Mouse (Mus musculus) hindbrain, embryonic 10.5 days (tissue): Measurements from ENCODE around the gene Tns3. TPM values are rescaled to one million over a fixed set of nuclear protein-coding genes. Genes with fewer than 3 reads are reported as not detected.

Source experiments
- DNase-seq: peaks from one replicate; pipeline ENCODE4 v3.0.0-alpha.2; 2017; ENCODE audit warnings: low spot score
- H3K27ac ChIP-seq: fragments of 300-500 bp; sonication (generic); 2 replicates; pipeline ENCODE4 v1.5.1; 2016; ENCODE audit warnings: mild to moderate bottlenecking, moderate library complexity
- H3K27me3 ChIP-seq: fragments of 300-500 bp; sonication (generic); 2 replicates; pipeline ENCODE4 v1.6.1; 2016; ENCODE audit warnings: mild to moderate bottlenecking; ENCODE audit not compliant: poor library complexity, insufficient read depth, severe bottlenecking
- H3K36me3 ChIP-seq: fragments of 300-500 bp; sonication (generic); 2 replicates; pipeline ENCODE4 v1.6.1; 2016; ENCODE audit warnings: mild to moderate bottlenecking, moderate library complexity
- H3K4me1 ChIP-seq: fragments of 300-500 bp; sonication (generic); replicated peaks from 2 replicates; pipeline ENCODE4 v1.6.1; 2016; ENCODE audit warnings: mild to moderate bottlenecking
- H3K4me3 ChIP-seq: fragments of 300-500 bp; sonication (generic); 2 replicates; pipeline ENCODE4 v1.5.1; 2016; ENCODE audit warnings: mild to moderate bottlenecking, moderate library complexity
- H3K9me3 ChIP-seq: fragments of 300-500 bp; sonication (generic); 2 replicates; pipeline ENCODE4 v1.6.1; 2016; ENCODE audit warnings: mild to moderate bottlenecking, moderate library complexity
- WGBS: fragments of 180-500 bp; shearing (Covaris S2); methylation state at CpG from one replicate; pipeline ENCODE4 v1.1.7; 2016; 5-methylcytosine and 5-hydroxymethylcytosine counted together
- polyA plus RNA-seq: library from polyadenylated mRNA; unstranded; fragments of >200 nt; fragmentation: Nextera tagmentation; extraction: Ambion mirVana; gene quantifications from 2 replicates; pipeline ENCODE4 v1.2.1, GENCODE M21; 2016

Tns3 gene
- polyA plus RNA-seq, 1 experiment from 2014 or later, result 9.7 TPM

DNA sequence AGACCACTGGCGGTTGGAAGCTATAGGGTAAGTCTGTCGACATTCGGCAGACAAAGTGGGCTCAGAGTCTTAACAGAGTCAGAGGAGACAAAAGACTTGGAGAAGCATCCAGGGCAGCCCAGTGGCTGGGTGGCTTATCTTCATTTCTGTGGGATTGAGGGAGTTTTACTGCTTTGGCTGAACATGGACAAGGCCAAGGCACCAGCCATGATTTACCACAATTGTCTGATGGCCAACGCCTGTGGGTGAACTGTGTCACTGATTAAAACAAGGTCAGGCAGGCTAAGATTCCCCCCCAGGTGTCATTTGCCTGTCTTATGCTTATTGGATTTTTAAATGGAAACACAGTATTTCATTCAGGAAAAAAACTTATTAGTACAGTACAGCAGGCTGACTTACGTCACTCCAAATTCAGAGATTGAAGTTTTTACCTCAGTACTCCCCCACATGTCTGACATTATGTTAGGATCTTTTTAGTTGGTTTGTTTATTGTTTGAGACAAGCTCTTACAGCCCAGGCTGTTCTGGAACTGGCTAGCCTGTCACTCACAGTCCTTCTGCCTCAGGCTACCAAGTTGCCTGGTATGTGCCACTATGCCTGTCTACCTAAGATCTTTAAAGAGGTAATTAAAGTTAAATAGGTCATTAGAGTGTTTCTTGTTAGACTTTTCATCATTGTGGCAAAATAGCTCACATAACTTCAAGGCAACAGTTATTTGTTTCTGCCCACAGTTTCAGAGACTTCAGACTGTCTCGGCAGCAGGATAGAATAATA, 11.6 kb upstream of the Tns3 start:
- WGBS, result 85% methylated on average over 6 of the region's 6 CpGs
- Histone ChIP-seq H3K36me3 (no peaks in the 10 kb centered on the region), H3K4me1 (no peaks in the 10 kb centered on the region), H3K9me3 (no peaks in the 10 kb centered on the region), H3K4me3 (no peak overlapping the region), H3K27ac (no peak overlapping the region), H3K27me3 (no peaks in the 10 kb centered on the region)
- DNase-seq, result no peak

DNA sequence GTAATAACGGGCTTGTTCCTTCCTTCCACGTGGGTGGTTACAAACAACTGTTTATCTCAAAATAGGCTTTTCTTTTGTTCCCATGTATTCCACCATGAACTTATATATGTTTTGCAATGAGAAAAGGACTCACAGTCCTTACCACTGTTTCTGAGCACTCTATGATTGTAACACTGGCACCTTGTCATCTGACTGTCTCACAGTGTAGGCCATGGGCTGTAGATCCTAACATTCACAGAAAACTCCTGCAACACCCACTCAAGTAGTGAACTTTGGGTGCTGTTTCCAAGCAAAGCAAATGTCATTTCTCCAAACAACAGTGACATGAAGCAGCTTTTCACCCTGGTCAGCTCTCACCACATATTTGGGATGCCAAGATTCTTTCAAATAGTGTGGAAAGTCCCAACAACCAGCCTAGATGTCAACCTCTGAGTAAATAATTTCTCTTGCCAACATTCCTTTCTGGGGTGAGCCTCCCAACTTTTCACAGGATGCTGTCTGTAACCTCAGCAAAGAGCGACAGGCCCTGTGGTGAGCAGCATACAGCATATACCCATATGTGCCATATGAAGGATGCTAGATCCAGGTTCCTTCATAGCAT, 10.3 kb upstream of the Tns3 start:
- Histone ChIP-seq H3K4me3 (no peak overlapping the region), H3K9me3 (no peaks in the 10 kb centered on the region), H3K27me3 (no peaks in the 10 kb centered on the region), H3K27ac (no peak overlapping the region), H3K4me1 (no peaks in the 10 kb centered on the region), H3K36me3 (no peaks in the 10 kb centered on the region)
- 87% methylated on average over 3 of the region's 3 CpGs for WGBS
- no peak for DNase-seq

GRCm38 (mm10) chr11:8671698-8672097, 7.4 kb upstream of the Tns3 start:
- no peak for DNase-seq
- Histone ChIP-seq H3K36me3 (no peaks in the 10 kb centered on the region), H3K4me3 (no peak overlapping the region), H3K4me1 (no peaks in the 10 kb centered on the region), H3K27ac (no peak overlapping the region), H3K9me3 (no peaks in the 10 kb centered on the region), H3K27me3 (no peaks in the 10 kb centered on the region)
- WGBS, result 81% methylated on average over 4 of the region's 4 CpGs

DNA sequence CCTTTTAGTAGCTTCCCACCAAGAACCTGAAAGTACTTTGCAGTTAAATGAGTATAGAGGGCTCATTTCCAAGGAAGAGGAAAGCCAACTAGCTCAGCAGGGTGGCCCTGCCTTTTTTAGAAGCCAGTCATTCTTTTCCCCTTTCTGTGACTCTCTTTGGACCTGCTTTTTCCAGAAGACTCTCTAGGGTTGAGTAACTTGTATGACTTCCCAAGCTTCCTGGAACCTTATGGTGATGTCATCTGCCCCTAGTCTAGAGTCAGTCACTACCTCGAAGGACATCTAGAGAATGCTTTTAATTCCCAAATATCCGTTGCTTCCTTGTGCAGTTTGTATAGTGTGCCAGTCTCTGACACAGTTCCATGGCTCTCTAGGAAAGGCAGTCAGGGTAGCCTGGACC, 4.8 kb upstream of the Tns3 start:
- DNase-seq, result no peak
- Histone ChIP-seq H3K4me1 (peaks cover 6% of the 10 kb centered on the region), H3K27ac (no peak overlapping the region), H3K36me3 (no peaks in the 10 kb centered on the region), H3K27me3 (peaks cover 17% of the 10 kb centered on the region), H3K4me3 (no peak overlapping the region), H3K9me3 (no peaks in the 10 kb centered on the region)
- whole genome bisulfite sequencing, result 92% methylated on average over 2 of the region's 2 CpGs

DNA sequence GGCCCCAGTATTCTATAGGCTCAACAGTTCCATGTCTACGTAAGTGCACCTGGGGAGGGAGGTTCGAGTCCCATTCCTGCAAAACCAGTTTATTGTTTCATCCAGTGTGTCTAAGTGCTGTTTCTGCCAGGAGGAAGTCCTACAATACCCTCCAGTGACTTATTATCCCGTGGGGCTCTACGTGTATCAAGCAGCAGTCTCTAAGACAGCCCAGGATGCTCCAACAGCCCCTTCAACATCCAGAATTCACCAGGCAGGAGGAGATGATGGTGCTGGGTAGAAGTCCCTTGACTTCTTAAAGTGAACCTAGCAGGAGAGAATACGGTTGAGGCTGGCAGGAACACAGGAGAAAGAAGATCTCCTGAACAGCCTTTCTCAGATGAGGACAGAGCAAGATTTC, 462 bp upstream of the Tns3 start:
- DNase-seq, result no peak
- H3K27ac ChIP-seq, result peak overlapping the region; percentile 92
- H3K4me1 ChIP-seq, result peaks cover 26% of the 10 kb centered on the region
- H3K27me3 ChIP-seq, result peaks cover 21% of the 10 kb centered on the region
- 43% methylated on average over 5 of the region's 5 CpGs for WGBS
- H3K9me3 ChIP-seq, result no peaks in the 10 kb centered on the region
- no peaks in the 10 kb centered on the region for H3K36me3 ChIP-seq
- H3K4me3 ChIP-seq, result peak overlapping the region; percentile 75

GRCm38 (mm10) chr11:8663444-8664392, 617 bp downstream of the Tns3 start:
- Histone ChIP-seq H3K27ac (peak overlapping the region; percentile 92), H3K4me3 (peak overlapping the region; percentile 75), H3K36me3 (no peaks in the 10 kb centered on the region), H3K27me3 (peaks cover 21% of the 10 kb centered on the region), H3K9me3 (no peaks in the 10 kb centered on the region), H3K4me1 (peaks cover 32% of the 10 kb centered on the region)
- DNase-seq, result peak; percentile 74
- WGBS, result under 1% methylated on average over 52 of the region's 52 CpGs

DNA sequence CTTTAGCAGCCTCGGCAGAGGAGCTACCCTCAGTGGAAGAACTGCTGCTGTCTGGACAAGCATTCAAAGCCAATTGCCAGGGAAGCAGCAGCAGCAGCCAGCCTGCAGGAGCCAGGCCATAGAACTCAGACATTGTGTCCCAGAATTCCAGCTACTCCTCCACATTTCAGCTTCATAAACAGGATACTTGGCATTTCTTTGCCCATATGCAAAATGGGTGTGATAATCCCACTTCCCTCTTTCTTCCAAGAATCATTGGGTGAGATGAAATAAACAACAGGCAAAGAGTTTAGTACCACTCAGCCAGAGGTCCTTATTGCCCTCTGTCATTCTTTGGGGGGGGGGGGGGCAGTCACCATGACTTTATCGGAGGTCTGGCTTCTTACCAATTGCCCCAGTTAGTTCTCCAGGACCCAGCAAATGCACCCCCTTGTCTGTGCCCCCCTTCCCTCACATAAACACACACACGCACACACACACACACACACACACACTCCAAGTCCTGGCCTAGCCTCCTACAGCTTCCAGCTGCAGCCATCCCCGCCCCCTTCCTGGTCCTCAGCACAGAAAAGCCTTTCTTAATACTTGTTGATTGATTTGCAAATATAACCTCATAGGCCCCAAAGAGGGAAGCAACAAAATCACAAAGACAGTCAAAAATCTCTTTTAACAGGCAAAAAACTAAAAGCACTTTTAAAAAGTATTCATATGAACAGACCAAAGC, 1.5 kb downstream of the Tns3 start:
- Histone ChIP-seq H3K36me3 (no peaks in the 10 kb centered on the region), H3K9me3 (no peaks in the 10 kb centered on the region), H3K4me3 (peak overlapping the region; percentile 75), H3K4me1 (peaks cover 32% of the 10 kb centered on the region), H3K27me3 (peaks cover 21% of the 10 kb centered on the region), H3K27ac (no peak overlapping the region)
- 46% methylated on average over 4 of the region's 4 CpGs for WGBS
- DNase-seq, result no peak

GRCm38 (mm10) chr11:8660951-8661350, 3.4 kb downstream of the Tns3 start:
- DNase-seq, result no peak
- 72% methylated on average over 4 of the region's 4 CpGs for WGBS
- no peaks in the 10 kb centered on the region for H3K9me3 ChIP-seq
- H3K27ac ChIP-seq, result no peak overlapping the region
- H3K36me3 ChIP-seq, result no peaks in the 10 kb centered on the region
- H3K4me3 ChIP-seq, result no peak overlapping the region
- peaks cover 19% of the 10 kb centered on the region for H3K27me3 ChIP-seq
- peaks cover 40% of the 10 kb centered on the region for H3K4me1 ChIP-seq

DNA sequence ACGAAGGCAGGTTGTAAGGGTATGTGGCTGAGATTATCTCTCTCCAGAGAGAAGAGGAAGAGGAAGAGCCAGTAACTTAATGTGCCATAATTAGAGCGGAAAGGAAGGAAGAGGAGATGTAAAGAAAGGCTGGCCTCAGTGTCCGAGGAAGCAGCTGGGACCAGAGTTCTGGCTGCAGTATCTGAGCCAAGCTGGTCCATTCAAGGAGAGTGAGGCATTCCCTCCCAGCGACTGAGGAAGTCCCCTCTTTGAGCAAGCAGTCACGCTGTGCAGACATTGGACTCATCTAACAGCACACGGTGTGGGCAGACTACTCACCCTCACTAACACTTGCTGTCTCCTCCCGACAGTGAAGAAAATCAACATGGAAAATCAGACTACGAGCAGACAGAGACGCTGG, 4.5 kb downstream of the Tns3 start:
- Histone ChIP-seq H3K36me3 (no peaks in the 10 kb centered on the region), H3K4me3 (no peak overlapping the region), H3K27ac (0 out of 2 replicates have a peak overlapping the region, but pooled peaks have one; percentile 3), H3K9me3 (no peaks in the 10 kb centered on the region), H3K4me1 (peaks cover 39% of the 10 kb centered on the region), H3K27me3 (peaks cover 8% of the 10 kb centered on the region)
- WGBS, result 62% methylated on average over 9 of the region's 9 CpGs
- DNase-seq, result no peak

DNA sequence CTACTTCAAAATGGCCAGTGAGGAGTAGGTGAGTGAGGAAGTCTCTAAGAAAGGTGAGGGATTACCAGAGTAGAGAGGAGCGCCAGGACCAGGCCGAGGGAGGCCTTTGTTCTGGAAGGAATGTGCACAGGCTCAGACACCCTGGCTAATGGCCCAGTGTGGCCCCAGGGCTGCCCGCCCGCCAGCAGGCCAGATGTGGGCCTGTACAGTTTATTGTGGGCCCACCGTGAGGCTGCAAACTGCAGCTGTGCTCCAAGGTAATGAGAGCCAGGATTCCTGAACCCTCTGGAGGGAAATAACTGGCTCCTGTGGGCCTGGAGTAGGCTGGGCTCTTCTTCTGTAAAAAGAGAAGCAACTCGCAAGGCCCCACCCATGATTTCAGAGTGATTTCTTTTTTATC, 5.3 kb downstream of the Tns3 start:
- H3K27me3 ChIP-seq, result 0 out of 2 replicates have a peak, but pooled peaks cover 4% of the 10 kb centered on the region
- no peak overlapping the region for H3K4me3 ChIP-seq
- H3K36me3 ChIP-seq, result no peaks in the 10 kb centered on the region
- peak; percentile 25 for DNase-seq
- peak overlapping the region; percentile 60; the same call in 1 of the 2 replicates for H3K27ac ChIP-seq
- WGBS, result 52% methylated on average over 6 of the region's 6 CpGs
- H3K4me1 ChIP-seq, result peaks cover 34% of the 10 kb centered on the region
- no peaks in the 10 kb centered on the region for H3K9me3 ChIP-seq

- H3K27ac ChIP-seq, result no peak overlapping the region
- 89% methylated on average over 8 of the region's 8 CpGs for WGBS
- no peaks in the 10 kb centered on the region for H3K9me3 ChIP-seq
- H3K27me3 ChIP-seq, result no peaks in the 10 kb centered on the region
- no peak overlapping the region for H3K4me3 ChIP-seq
- no peaks in the 10 kb centered on the region for H3K36me3 ChIP-seq
- H3K4me1 ChIP-seq, result peaks cover 34% of the 10 kb centered on the region
- no peak for DNase-seq
Observed at GRCm38 (mm10) chr11:8657493-8657892, 6.8 kb downstream of the Tns3 start.
